Mouse (Mus musculus): ENCODE data around the gene Efhc1. TPM values are rescaled to one million over a fixed set of nuclear protein-coding genes. Genes with fewer than 3 reads are reported as not detected.

Gene Efhc1
- 2.0 and 2.2 TPM in 2 replicates for polyA plus RNA-seq (2012; rRNA removed)

DNA sequence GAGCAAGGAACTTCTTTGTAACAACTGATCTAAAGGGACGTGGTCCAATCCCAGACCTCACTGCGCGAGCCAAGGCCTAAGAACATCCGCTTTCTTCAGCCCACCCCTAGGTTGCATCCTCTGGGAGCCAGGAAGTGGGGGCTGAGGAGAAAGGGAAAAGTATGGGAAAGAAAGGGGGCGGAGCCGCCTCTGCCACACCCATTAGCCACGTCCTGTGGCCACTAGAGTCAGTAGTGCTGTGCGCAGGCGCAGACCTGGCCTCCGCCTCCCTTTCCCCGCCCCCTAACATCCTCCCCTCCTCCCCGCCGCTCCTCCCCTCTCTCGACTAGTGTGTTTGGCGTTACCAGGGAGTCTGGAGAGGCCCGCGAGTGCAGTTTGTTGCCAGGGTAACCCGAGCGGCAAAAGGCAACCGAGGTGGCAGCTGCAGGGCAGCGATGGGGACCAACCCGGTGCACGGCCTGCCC is at the start of gene Efhc1:
Gene Efhc1, plus strand, starts transcription at position 327 of the 464 bp plus-strand sequence.
- Histone ChIP-seq H3K4me3 (ENCODE audit: insufficient read depth, low read length) (peak within 1 kb of the TSS; percentile 55), H3K4me1 (ENCODE audit: control insufficient read depth, insufficient read depth, low read length) (no peaks in the 10 kb centered on the region), H3K27ac (ENCODE audit: insufficient read depth, low read length) (peak within 1 kb of the TSS; percentile 55)
- TF ChIP-seq POLR2A (IDR thresholded peaks at IDR 0.05; ENCODE audit: extremely low read depth, insufficient read depth, low read length) (peak; percentile 69; the same call in 1 of the 2 replicates), CTCF (IDR thresholded peaks at IDR 0.05; ENCODE audit: extremely low read depth, insufficient read depth, low read length) (no peak)

DNA sequence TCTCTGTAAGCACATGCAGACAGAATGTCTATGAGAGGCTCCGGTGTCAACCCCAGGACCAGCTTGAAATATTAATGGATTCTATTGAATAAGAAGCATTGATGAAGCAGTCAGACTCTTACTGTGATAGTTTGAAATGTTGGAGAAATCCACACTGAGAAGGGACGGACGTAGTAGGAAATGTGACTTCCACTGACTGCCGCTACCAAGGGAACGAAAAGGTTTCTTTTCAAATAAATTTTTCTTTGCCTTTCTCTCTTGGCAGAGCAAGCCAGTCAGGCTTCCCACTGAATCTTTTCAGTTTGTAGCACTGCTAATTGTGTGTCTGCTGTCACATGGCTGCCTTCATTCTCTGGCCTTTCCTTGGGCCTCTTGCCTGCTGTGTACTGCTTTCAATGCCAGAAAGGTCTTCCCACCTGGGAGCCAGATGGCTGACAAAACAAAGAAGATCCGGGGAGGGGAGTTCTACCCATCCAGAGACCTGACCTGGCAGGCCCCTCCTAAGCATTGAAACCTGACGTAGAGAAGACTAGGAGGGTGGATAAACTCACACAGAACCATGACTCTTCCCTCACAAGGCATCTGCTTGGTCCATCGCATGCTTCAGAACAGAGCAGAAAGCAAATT is 45.8 kb upstream of the Efhc1 start:
- no peak overlapping the region for H3K4me3 ChIP-seq (ENCODE audit: insufficient read depth, low read length)

DNA sequence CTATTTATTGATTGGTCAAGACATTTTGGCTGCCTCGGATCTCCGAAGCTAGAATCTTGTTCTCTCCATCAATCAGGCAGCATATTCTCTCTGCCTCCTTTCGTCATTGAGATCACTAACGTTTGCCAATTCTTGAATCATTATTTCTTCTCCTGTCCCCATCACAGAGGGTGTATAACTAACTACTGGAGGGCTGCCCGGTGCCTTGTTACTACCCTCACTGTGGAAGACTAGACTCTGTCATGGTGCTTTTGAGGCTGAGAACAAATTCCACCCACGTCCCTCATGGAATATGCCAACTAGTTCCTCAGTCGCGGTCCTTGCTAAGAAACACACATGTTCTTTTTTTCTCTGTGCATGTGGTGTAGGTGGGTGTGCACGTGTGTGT is 45.3 kb upstream of the Efhc1 start:
- TF ChIP-seq POLR2A (IDR thresholded peaks at IDR 0.05; ENCODE audit: extremely low read depth, insufficient read depth, low read length) = no peak
- TF ChIP-seq CTCF (IDR thresholded peaks at IDR 0.05; ENCODE audit: extremely low read depth, insufficient read depth, low read length) = no peak

More for the DNA sequence above, 45.8 kb upstream of the Efhc1 start:
- Histone ChIP-seq H3K4me1 (ENCODE audit: control insufficient read depth, insufficient read depth, low read length) (peaks cover 3% of the 10 kb centered on the region), H3K27ac (ENCODE audit: insufficient read depth, low read length) (peak overlapping the region; percentile 62)
- TF ChIP-seq POLR2A (IDR thresholded peaks at IDR 0.05; ENCODE audit: extremely low read depth, insufficient read depth, low read length) (no peak), CTCF (IDR thresholded peaks at IDR 0.05; ENCODE audit: extremely low read depth, insufficient read depth, low read length) (no peak)

DNA sequence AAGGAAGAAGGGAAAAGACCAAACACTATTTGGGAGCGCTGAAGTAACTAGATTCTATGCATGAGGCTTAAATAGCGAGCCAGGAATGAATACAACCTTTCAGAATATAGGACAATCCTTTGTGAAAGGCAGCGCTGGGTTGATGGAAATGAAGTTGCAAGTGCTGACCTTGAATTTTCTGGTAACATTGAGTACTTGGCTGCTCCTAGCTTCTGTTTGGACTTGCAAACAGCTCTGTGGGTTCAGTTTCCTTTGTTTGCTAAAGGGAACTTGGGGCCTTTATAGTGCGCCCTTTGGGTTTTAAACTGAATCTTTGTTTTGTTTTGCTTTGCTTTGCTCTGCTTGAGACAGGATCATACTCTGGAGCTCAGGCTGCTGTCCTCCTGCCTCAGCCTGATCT is 42.9 kb upstream of the Efhc1 start:
- H3K27ac ChIP-seq (ENCODE audit: insufficient read depth, low read length) = peak overlapping the region; percentile 27; the same call in 1 of the 2 replicates
- no peak overlapping the region for H3K4me3 ChIP-seq (ENCODE audit: insufficient read depth, low read length)
- H3K4me1 ChIP-seq (ENCODE audit: control insufficient read depth, insufficient read depth, low read length) = peaks cover 7% of the 10 kb centered on the region
- TF ChIP-seq POLR2A (IDR thresholded peaks at IDR 0.05; ENCODE audit: extremely low read depth, insufficient read depth, low read length) (no peak), CTCF (IDR thresholded peaks at IDR 0.05; ENCODE audit: extremely low read depth, insufficient read depth, low read length) (no peak)

More for the DNA sequence above, 45.3 kb upstream of the Efhc1 start:
- Histone ChIP-seq H3K4me3 (ENCODE audit: insufficient read depth, low read length) (no peak overlapping the region), H3K27ac (ENCODE audit: insufficient read depth, low read length) (peak overlapping the region; percentile 61), H3K4me1 (ENCODE audit: control insufficient read depth, insufficient read depth, low read length) (peaks cover 3% of the 10 kb centered on the region)

- Histone ChIP-seq H3K4me1 (ENCODE audit: control insufficient read depth, insufficient read depth, low read length) (peaks cover 4% of the 10 kb centered on the region), H3K4me3 (ENCODE audit: insufficient read depth, low read length) (no peak overlapping the region), H3K27ac (ENCODE audit: insufficient read depth, low read length) (peak overlapping the region; percentile 43; the same call in 1 of the 2 replicates)
- no peak for TF ChIP-seq POLR2A (IDR thresholded peaks at IDR 0.05; ENCODE audit: extremely low read depth, insufficient read depth, low read length)
- no peak for TF ChIP-seq CTCF (IDR thresholded peaks at IDR 0.05; ENCODE audit: extremely low read depth, insufficient read depth, low read length)
Measured at GRCm38 (mm10) chr1:20912115-20912514, 39.3 kb upstream of the Efhc1 start.

- Histone ChIP-seq H3K27ac (ENCODE audit: insufficient read depth, low read length) (peak overlapping the region; percentile 43; the same call in 1 of the 2 replicates), H3K4me1 (ENCODE audit: control insufficient read depth, insufficient read depth, low read length) (peaks cover 4% of the 10 kb centered on the region), H3K4me3 (ENCODE audit: insufficient read depth, low read length) (no peak overlapping the region)
- TF ChIP-seq POLR2A (IDR thresholded peaks at IDR 0.05; ENCODE audit: extremely low read depth, insufficient read depth, low read length) (no peak), CTCF (IDR thresholded peaks at IDR 0.05; ENCODE audit: extremely low read depth, insufficient read depth, low read length) (no peak)
Measured at GRCm38 (mm10) chr1:20912527-20913171, 38.8 kb upstream of the Efhc1 start.

DNA sequence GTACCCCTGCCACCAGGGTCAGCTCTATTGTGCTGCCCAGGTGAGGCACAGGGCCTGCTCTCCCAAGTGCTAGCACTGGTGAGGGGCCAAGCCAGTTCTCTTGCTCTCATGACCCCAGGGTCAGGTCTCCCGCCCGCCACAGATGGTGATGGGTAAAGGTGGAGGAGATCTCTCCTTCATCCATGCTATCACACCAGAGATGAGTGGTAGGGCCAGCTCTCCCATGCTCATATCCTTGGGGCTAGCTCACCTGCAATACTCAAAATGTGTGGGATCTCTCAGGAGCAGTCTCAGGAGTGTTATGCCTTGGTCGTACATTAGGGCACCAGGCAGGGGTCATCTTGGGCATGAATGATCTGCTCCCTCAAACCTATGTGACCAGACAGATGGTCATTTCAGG is 36.7 kb upstream of the Efhc1 start:
- TF ChIP-seq POLR2A (IDR thresholded peaks at IDR 0.05; ENCODE audit: extremely low read depth, insufficient read depth, low read length) = no peak
- peaks cover 4% of the 10 kb centered on the region; the same call in 1 of the 2 replicates for H3K4me1 ChIP-seq (ENCODE audit: control insufficient read depth, insufficient read depth, low read length)
- no peak overlapping the region for H3K27ac ChIP-seq (ENCODE audit: insufficient read depth, low read length)
- H3K4me3 ChIP-seq (ENCODE audit: insufficient read depth, low read length) = no peak overlapping the region

GRCm38 (mm10) chr1:20915608-20916007 is 35.8 kb upstream of the Efhc1 start:
- no peak for TF ChIP-seq CTCF (IDR thresholded peaks at IDR 0.05; ENCODE audit: extremely low read depth, insufficient read depth, low read length)
- no peak for TF ChIP-seq POLR2A (IDR thresholded peaks at IDR 0.05; ENCODE audit: extremely low read depth, insufficient read depth, low read length)
- H3K27ac ChIP-seq (ENCODE audit: insufficient read depth, low read length) = no peak overlapping the region
- H3K4me1 ChIP-seq (ENCODE audit: control insufficient read depth, insufficient read depth, low read length) = peaks cover 4% of the 10 kb centered on the region; the same call in 1 of the 2 replicates
- no peak overlapping the region for H3K4me3 ChIP-seq (ENCODE audit: insufficient read depth, low read length)

DNA sequence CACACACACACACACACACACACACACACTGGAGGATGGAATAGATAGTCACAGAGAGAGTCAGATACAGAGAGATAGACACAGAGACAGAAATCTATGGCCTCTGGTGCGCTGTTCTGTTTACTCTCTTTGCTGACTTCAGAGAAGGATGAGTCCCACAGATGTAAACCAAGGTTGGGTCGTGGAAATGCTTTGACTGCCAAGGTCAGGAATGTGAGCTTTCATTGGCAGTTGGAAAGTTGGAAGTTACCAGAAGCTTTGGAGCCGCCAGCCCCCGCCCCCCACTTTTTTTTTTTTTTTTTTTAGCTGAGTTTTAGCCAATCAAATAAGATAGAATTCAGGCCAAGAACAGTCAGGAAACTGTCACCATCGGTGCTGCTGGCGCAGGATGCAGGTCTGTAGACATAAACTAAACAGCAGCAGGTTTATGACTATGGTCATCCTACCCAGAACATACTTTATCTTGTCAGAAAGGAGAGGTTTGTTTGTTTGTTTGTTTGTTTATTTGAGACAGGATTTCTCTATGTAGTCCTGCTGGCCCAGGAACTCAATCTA is 33.9 kb upstream of the Efhc1 start:
- Histone ChIP-seq H3K4me3 (ENCODE audit: insufficient read depth, low read length) (no peak overlapping the region), H3K4me1 (ENCODE audit: control insufficient read depth, insufficient read depth, low read length) (peaks cover 3% of the 10 kb centered on the region; the same call in 1 of the 2 replicates), H3K27ac (ENCODE audit: insufficient read depth, low read length) (no peak overlapping the region)
- TF ChIP-seq CTCF (IDR thresholded peaks at IDR 0.05; ENCODE audit: extremely low read depth, insufficient read depth, low read length) (no peak), POLR2A (IDR thresholded peaks at IDR 0.05; ENCODE audit: extremely low read depth, insufficient read depth, low read length) (no peak)

Measured in cortical plate, adult 2 months (tissue).